Comparison of ENCODE assay signal across 19 mouse cellular contexts in genomic region chr15:5149187-5149586, GRCm38 (mm10). TPM values are rescaled to one million over a fixed set of nuclear protein-coding genes. Genes with fewer than 3 reads are reported as not detected.
DNase-seq lines count a peak whose midpoint lies in the region; ATAC-seq and TF ChIP-seq lines count a peak whose summit lies in the region.
"Had no signal": no experiment of that assay in that cellular context is flagged by ENCODE, and none has a peak within 500 bp of the region (broad histone marks: within the 10 kb centered on the region; RNA-seq: fewer than 3 reads in every experiment).

No protein-coding gene starts in this region.

- H3K4me1 ChIP-seq in kidney, adult 2 months (ENCODE audit: control insufficient read depth, insufficient read depth, low read length), result peaks cover 4% of the 10 kb centered on the region; the same call in 1 of the 2 replicates
- peaks cover 59% of the 10 kb centered on the region for H3K4me1 ChIP-seq in liver, embryonic 12.5 days

- peaks cover 100% of the 10 kb centered on the region for H3K79me2 ChIP-seq in myocyte (ENCODE audit: control insufficient read depth, insufficient read depth)

- WGBS in kidney, adult 2 months, result 59% methylated on average over 4 of the region's 4 CpGs
- 76% methylated on average over 4 of the region's 4 CpGs for WGBS in liver, embryonic 12.5 days (ENCODE audit: insufficient replicate concordance)

- H3ac ChIP-seq in myocyte (ENCODE audit: control insufficient read depth, insufficient read length), result no peak overlapping the region

- no peaks in the 10 kb centered on the region for H3K9me3 ChIP-seq in liver, embryonic 12.5 days (replicated peaks)
- H3K9me3 ChIP-seq: embryonic facial prominence, embryonic 15.5 days; forebrain, embryonic 10.5 days; hindbrain, embryonic 10.5 days had no signal

- no peak overlapping the region for H3K4me3 ChIP-seq in kidney, adult 2 months (ENCODE audit: insufficient read depth, low read depth, low read length)
- H3K4me3 ChIP-seq in myocyte, result no peak overlapping the region
- H3K4me3 ChIP-seq in liver, embryonic 12.5 days, result no peak overlapping the region
- H3K4me3 ChIP-seq: embryonic facial prominence, embryonic 15.5 days; forebrain, embryonic 10.5 days; hindbrain, embryonic 10.5 days had no signal

- H3K27ac ChIP-seq in kidney, adult 2 months (ENCODE audit: insufficient read depth, low read depth, low read length), result no peak overlapping the region
- no peak overlapping the region for H3K27ac ChIP-seq in liver, embryonic 12.5 days
- H3K27ac ChIP-seq: embryonic facial prominence, embryonic 15.5 days; forebrain, embryonic 10.5 days; hindbrain, embryonic 10.5 days had no signal

- H3K9ac ChIP-seq in liver, embryonic 12.5 days, result no peak overlapping the region
- H3K9ac ChIP-seq: embryonic facial prominence, embryonic 15.5 days had no signal

- no peak for ATAC-seq in liver, embryonic 12.5 days
- ATAC-seq: activated CD4-positive, CD25-positive, alpha-beta regulatory T cell, adult 4 months had no signal

- H3K27me3 ChIP-seq in kidney, adult 2 months (replicated peaks; ENCODE audit: control insufficient read depth, insufficient read depth, low read length), result no peaks in the 10 kb centered on the region
- H3K27me3 ChIP-seq in myocyte (ENCODE audit: control insufficient read depth, insufficient read depth, insufficient read length), result no peaks in the 10 kb centered on the region
- H3K27me3 ChIP-seq in liver, embryonic 12.5 days (replicated peaks), result no peaks in the 10 kb centered on the region
- H3K27me3 ChIP-seq: embryonic facial prominence, embryonic 15.5 days had no signal

- DNase-seq in adrenal gland, adult 2 months, result peak; percentile 22
- DNase-seq in adrenal gland, adult 8-10 months, result no peak
- DNase-seq in kidney, adult 2 months, result peak; percentile 7
- DNase-seq in kidney, postnatal 10 days, result no peak
- peak; percentile 26 for DNase-seq in forelimb bud, embryonic 11.5 days (ENCODE audit: low read depth, low spot score)
- DNase-seq in right cerebral cortex, postnatal 4 days, result no peak
- DNase-seq: cerebellum, adult 11 months; cerebellum, postnatal 10 days; gastrocnemius, postnatal 10 days; liver; lung, adult 2 months; lung, postnatal 4 days; retina, postnatal 1 day had no signal

- TF ChIP-seq CTCF in kidney, adult 2 months (conservative IDR thresholded peaks at IDR 0.05; ENCODE audit: insufficient read depth, insufficient read length, low read depth, low read length), result no peak

- TF ChIP-seq POLR2A in kidney, adult 2 months (IDR thresholded peaks at IDR 0.05; ENCODE audit: low read depth, low read length), result no peak
- no peak for TF ChIP-seq POLR2A in myocyte (IDR thresholded peaks at IDR 0.05; ENCODE audit: insufficient read length, low read depth)

- no peaks in the 10 kb centered on the region for H3K36me3 ChIP-seq in kidney, adult 2 months (ENCODE audit: control insufficient read depth, insufficient read depth, low read length)
- no peaks in the 10 kb centered on the region for H3K36me3 ChIP-seq in myocyte (ENCODE audit: control insufficient read depth, insufficient read depth)
- peaks cover 18% of the 10 kb centered on the region for H3K36me3 ChIP-seq in liver, embryonic 12.5 days
- H3K36me3 ChIP-seq: embryonic facial prominence, embryonic 15.5 days; hindbrain, embryonic 10.5 days had no signal

- peak overlapping the region; percentile 57 for H3K4me2 ChIP-seq in myocyte (ENCODE audit: low read depth)
- no peak overlapping the region for H3K4me2 ChIP-seq in liver, embryonic 12.5 days
- H3K4me2 ChIP-seq: embryonic facial prominence, embryonic 15.5 days had no signal

TF ChIP-seq in myocyte, 11 proteins besides CTCF, POLR2A, EP300 and RAD21:
- TF ChIP-seq CEBPB (IDR thresholded peaks at IDR 0.05; ENCODE audit: insufficient read depth, poor library complexity, severe bottlenecking) (no peak), SRF (IDR thresholded peaks at IDR 0.05; ENCODE audit: control insufficient read depth, insufficient read length, low read depth) (no peak), E2F4 (IDR thresholded peaks at IDR 0.05; ENCODE audit: insufficient read depth) (no peak), MYOG (IDR thresholded peaks at IDR 0.05; ENCODE audit: control insufficient read depth in 1 of 3, insufficient read depth in 1 of 3, insufficient read length in 2 of 3, low read depth in 2 of 3) (no peak), TCF3 (IDR thresholded peaks at IDR 0.05; ENCODE audit: insufficient read length, low read depth) (no peak), REST (IDR thresholded peaks at IDR 0.05; ENCODE audit: insufficient read depth, insufficient read length) (no peak), MAX (IDR thresholded peaks at IDR 0.05; ENCODE audit: low read depth) (no peak), POLR2AphosphoS2 (IDR thresholded peaks at IDR 0.05; ENCODE audit: insufficient read length, low read depth) (no peak), USF1 (IDR thresholded peaks at IDR 0.05; ENCODE audit: low read depth) (no peak), TCF12 (IDR thresholded peaks at IDR 0.05; ENCODE audit: insufficient read depth, poor library complexity, severe bottlenecking) (no peak), MYOD1 (IDR thresholded peaks at IDR 0.05; ENCODE audit: control insufficient read depth in 1 of 3, insufficient read length in 2 of 3, low read depth in 2 of 3) (no peak)

RNA-seq across cellular contexts. Expression of gene Prkaa1, which starts 5.5 kb away (rescaled TPM):
- total RNA-seq in adrenal gland, adult 2 months (2021), result 10 to 100 TPM; 36.9 to 38.7 TPM
- 1.8 TPM in 2 replicates for polyA plus RNA-seq in adrenal gland, adult 2 months (2012; rRNA removed)
- total RNA-seq in adrenal gland, adult 8-10 months (2022), result 10 to 100 TPM; 33.2 to 42.6 (median 37.3) TPM
- polyA plus RNA-seq in kidney, adult 2 months (2012; rRNA removed), result 5.3 and 6.5 TPM in 2 replicates
- polyA plus RNA-seq in myocyte (2012; fragmentation: generic; extraction: Trizol), result 14.9 TPM
- 21.3 and 22.3 TPM in 2 replicates for polyA plus RNA-seq in liver, embryonic 12.5 days (2016; fragmentation: Nextera tagmentation; extraction: Ambion mirVana)

RNA-seq across cellular contexts. Expression of gene Rpl37, which starts 32.7 kb away (rescaled TPM):
- 100 to 1,000 TPM; 429 to 443 TPM for total RNA-seq in adrenal gland, adult 2 months (2021)
- polyA plus RNA-seq in adrenal gland, adult 2 months (2012; rRNA removed), result 119 and 130 TPM in 2 replicates
- 100 to 1,000 TPM; 411 to 520 (median 488) TPM for total RNA-seq in adrenal gland, adult 8-10 months (2022)
- polyA plus RNA-seq in kidney, adult 2 months (2012; rRNA removed), result 663 and 821 TPM in 2 replicates
- 3,306 TPM for polyA plus RNA-seq in myocyte (2012; fragmentation: generic; extraction: Trizol)
- polyA plus RNA-seq in liver, embryonic 12.5 days (2016; fragmentation: Nextera tagmentation; extraction: Ambion mirVana), result 532 and 540 TPM in 2 replicates

RNA-seq across cellular contexts. Expression of gene Ttc33, which starts 36.1 kb away (rescaled TPM):
- 10 to 100 TPM; 52.5 to 63.2 TPM for total RNA-seq in adrenal gland, adult 2 months (2021)
- polyA plus RNA-seq in adrenal gland, adult 2 months (2012; rRNA removed), result 0.66 and 1.2 TPM in 2 replicates
- 10 to 100 TPM; 61.4 to 94.8 (median 70.7) TPM for total RNA-seq in adrenal gland, adult 8-10 months (2022)
- polyA plus RNA-seq in kidney, adult 2 months (2012; rRNA removed), result 9.6 and 14.2 TPM in 2 replicates
- 17.8 TPM for polyA plus RNA-seq in myocyte (2012; fragmentation: generic; extraction: Trizol)
- 18.9 and 19.1 TPM in 2 replicates for polyA plus RNA-seq in liver, embryonic 12.5 days (2016; fragmentation: Nextera tagmentation; extraction: Ambion mirVana)

RNA-seq across cellular contexts. Expression of gene Card6, which starts 40.8 kb away (rescaled TPM):
- total RNA-seq in adrenal gland, adult 2 months (2021), result 1 to 10 TPM; 7.7 to 8.6 TPM
- 1.0 and 1.4 TPM in 2 replicates for polyA plus RNA-seq in adrenal gland, adult 2 months (2012; rRNA removed)
- 10 to 100 TPM in 3 of 4 experiments, 1 to 10 TPM in 1; 9.5 to 12.0 (median 10.8) TPM for total RNA-seq in adrenal gland, adult 8-10 months (2022)
- polyA plus RNA-seq in kidney, adult 2 months (2012; rRNA removed), result 1.9 and 2.6 TPM in 2 replicates
- polyA plus RNA-seq in myocyte (2012; fragmentation: generic; extraction: Trizol), result 4.2 TPM
- 0.85 and 1.0 TPM in 2 replicates for polyA plus RNA-seq in liver, embryonic 12.5 days (2016; fragmentation: Nextera tagmentation; extraction: Ambion mirVana)

Comparison
In these comparisons a context has a peak if more than half of its experiments do, and no peak if none do; other contexts are left out.
1. DNase-seq: peak in adrenal gland, adult 2 months (single experiment), kidney, adult 2 months (single experiment) and forelimb bud, embryonic 11.5 days (single experiment); none in adrenal gland, adult 8-10 months (single experiment), kidney, postnatal 10 days (single experiment) and right cerebral cortex, postnatal 4 days (single experiment).